Mouse (Mus musculus) gastrocnemius, postnatal 36 days (tissue): ENCODE data around the gene Ttc13. TPM values are rescaled to one million over a fixed set of nuclear protein-coding genes. Genes with fewer than 3 reads are reported as not detected.

ENCODE experiments used
- DNase-seq, 2 experiments: peaks; one replicate each; pipeline ENCODE4 v3.0.0; 2022
- intact Hi-C: fragments of 180-260 bp; cut with DNase I; formaldehyde crosslinking; loops from one replicate; pipeline ENCODE4 v1.15.1; 2025
- total RNA-seq, 2 experiments: library from RNA; stranded (reverse); gene quantifications; 2 replicates each; pipeline ENCODE4 v1.2.3; 2021

Ttc13 gene
- total RNA-seq, 2 experiments from 2014 or later = 15.6 to 18.5 TPM

- no peak for DNase-seq
- intact Hi-C loops = no loop called here
These were observed 16.0 kb downstream of the Ttc13 start for GRCm38 (mm10) chr8:124705823-124706222.

GRCm38 (mm10) chr8:124704376-124704775, 17.4 kb downstream of the Ttc13 start:
- DNase-seq = no peak
- intact Hi-C loops = no loop called here

- intact Hi-C loops = no loop called here
- no peak for DNase-seq
These were observed 18.3 kb downstream of the Ttc13 start for GRCm38 (mm10) chr8:124703526-124703925.

GRCm38 (mm10) chr8:124702183-124702582, 19.6 kb downstream of the Ttc13 start:
- intact Hi-C loops = no loop called here
- no peak for DNase-seq

GRCm38 (mm10) chr8:124701023-124701422, 20.8 kb downstream of the Ttc13 start:
- intact Hi-C loops = no loop called here
- no peak for DNase-seq

GRCm38 (mm10) chr8:124700271-124700670, 21.5 kb downstream of the Ttc13 start:
- no peak for DNase-seq
- intact Hi-C loops = no loop called here

- DNase-seq = no peak
- intact Hi-C loops = no loop called here
These were observed 26.2 kb downstream of the Ttc13 start for GRCm38 (mm10) chr8:124695424-124696100.

- intact Hi-C loops = no loop called here
- no peak for DNase-seq
These were observed 30.1 kb downstream of the Ttc13 start for GRCm38 (mm10) chr8:124691706-124692105.

GRCm38 (mm10) chr8:124688899-124689298, 32.9 kb downstream of the Ttc13 start:
- no peak for DNase-seq
- intact Hi-C loops = no loop called here

GRCm38 (mm10) chr8:124682218-124682617, 39.6 kb downstream of the Ttc13 start:
- no peak for DNase-seq
- intact Hi-C loops = no loop called here

- intact Hi-C loops = no loop called here
- no peak for DNase-seq
These were observed 40.0 kb downstream of the Ttc13 start for GRCm38 (mm10) chr8:124681792-124682157.

GRCm38 (mm10) chr8:124681077-124681791, 40.5 kb downstream of the Ttc13 start:
- intact Hi-C loops = no loop called here
- no peak for DNase-seq

GRCm38 (mm10) chr8:124678246-124678645, 43.5 kb downstream of the Ttc13 start:
- no peak for DNase-seq
- intact Hi-C loops = loop anchor here (10.0 kb wide), 1 partner anchor 293 kb away; no protein-coding TSS in a partner anchor

GRCm38 (mm10) chr8:124677486-124677885, 44.3 kb downstream of the Ttc13 start:
- peak; percentile 64 to 78 for DNase-seq
- intact Hi-C loops = loop anchor here (1.0 to 10.0 kb wide), 2 partner anchors 61 to 293 kb away; no protein-coding TSS in a partner anchor

- no peak for DNase-seq
- intact Hi-C loops = loop anchor here (1.0 to 10.0 kb wide), 2 partner anchors 61 to 292 kb away; no protein-coding TSS in a partner anchor
These were observed 44.7 kb downstream of the Ttc13 start for GRCm38 (mm10) chr8:124677078-124677477.

- no peak for DNase-seq
These were observed 45.1 kb downstream of the Ttc13 start for GRCm38 (mm10) chr8:124676661-124677060.

GRCm38 (mm10) chr8:124672345-124672744, 49.4 kb downstream of the Ttc13 start:
- intact Hi-C loops = loop anchor here (10.0 kb wide), 1 partner anchor 288 kb away; no protein-coding TSS in a partner anchor

More at GRCm38 (mm10) chr8:124676661-124677060, 45.1 kb downstream of the Ttc13 start:
- intact Hi-C loops = loop anchor here (1.0 to 10.0 kb wide), 2 partner anchors 60 to 292 kb away; no protein-coding TSS in a partner anchor

GRCm38 (mm10) chr8:124668798-124669197, 53.0 kb downstream of the Ttc13 start:
- no peak for DNase-seq
- intact Hi-C loops = no loop called here

More at GRCm38 (mm10) chr8:124672345-124672744, 49.4 kb downstream of the Ttc13 start:
- DNase-seq = no peak

- intact Hi-C loops = no loop called here
These were observed 57.4 kb downstream of the Ttc13 start for GRCm38 (mm10) chr8:124664414-124664813.

GRCm38 (mm10) chr8:124663874-124664230, 57.9 kb downstream of the Ttc13 start:
- intact Hi-C loops = no loop called here
- DNase-seq = no peak

More at GRCm38 (mm10) chr8:124664414-124664813, 57.4 kb downstream of the Ttc13 start:
- DNase-seq = no peak

- intact Hi-C loops = no loop called here
- peak; percentile 78 to 84 for DNase-seq
These were observed 58.5 kb downstream of the Ttc13 start, which contains the start of gene 2310022B05Rik for GRCm38 (mm10) chr8:124663112-124663873. Gene 2310022B05Rik (minus strand): TSS chr8:124663369.
